Mouse (Mus musculus) bone marrow macrophage, adult 2 months (primary cell): ENCODE data around the gene Gm20388.

Experiments
- CTCF ChIP-seq: IDR thresholded peaks from 2 replicates; pipeline ENCODE4 v1.5.1; 2012; ENCODE audit warnings: low read depth, mild to moderate bottlenecking, low read length, moderate library complexity
- POLR2A ChIP-seq: IDR thresholded peaks from 2 replicates; pipeline ENCODE4 v1.6.1; 2012; ENCODE audit warnings: mild to moderate bottlenecking, low read depth, low read length, borderline replicate concordance

GRCm38 (mm10) chr8:120215416-120216141, 304.9 kb downstream of the Gm20388 start:
- TF ChIP-seq POLR2A (no peak), CTCF (no peak)
